Mouse (Mus musculus) megakaryocyte, embryonic 14.5 days (primary cell): Measurements from ENCODE around the gene Slc25a16.

Source experiments
- FLI1 ChIP-seq: IDR thresholded peaks from 2 replicates; pipeline ENCODE4 v1.6.1; 2012; ENCODE audit warnings: low read length, inconsistent platforms, mixed read lengths
- GATA1 ChIP-seq: IDR thresholded peaks from 3 replicates; pipeline ENCODE4 v1.6.1; 2012; ENCODE audit warnings: mixed read lengths, low read length, inconsistent platforms, borderline replicate concordance

GRCm38 (mm10) chr10:62901826-62902225, 18.6 kb upstream of the Slc25a16 start:
- TF ChIP-seq GATA1 (no peak), FLI1 (no peak)
